Mouse (Mus musculus) bone marrow macrophage, adult 2 months (primary cell): ENCODE data around the gene Mrps12.

Source experiments
- CTCF ChIP-seq: IDR thresholded peaks from 2 replicates; pipeline ENCODE4 v1.5.1; 2012; ENCODE audit warnings: low read depth, mild to moderate bottlenecking, low read length, moderate library complexity
- POLR2A ChIP-seq: IDR thresholded peaks from 2 replicates; pipeline ENCODE4 v1.6.1; 2012; ENCODE audit warnings: mild to moderate bottlenecking, low read depth, low read length, borderline replicate concordance

- TF ChIP-seq CTCF (no peak), POLR2A (no peak)
Measured at GRCm38 (mm10) chr7:28691075-28691474, 50.5 kb downstream of the Mrps12 start.
